Mouse (Mus musculus): ENCODE data around the gene Ptchd4.

Ptchd4 gene

GRCm38 (mm10) chr17:42427961-42428360, 112.2 kb downstream of the Ptchd4 start:
- DNase-seq (ENCODE audit: extremely low read depth, low read depth) = no peak

- no peak for DNase-seq (ENCODE audit: extremely low read depth, low read depth)
Observed at GRCm38 (mm10) chr17:42430380-42430779, 114.6 kb downstream of the Ptchd4 start.

GRCm38 (mm10) chr17:42452235-42452634, 136.5 kb downstream of the Ptchd4 start:
- no peak for DNase-seq (ENCODE audit: extremely low read depth, low read depth)

- DNase-seq (ENCODE audit: extremely low read depth, low read depth) = no peak
Observed at GRCm38 (mm10) chr17:42456441-42456840, 140.7 kb downstream of the Ptchd4 start.

- DNase-seq (ENCODE audit: extremely low read depth, low read depth) = no peak
Observed at GRCm38 (mm10) chr17:42462726-42463125, 147.0 kb downstream of the Ptchd4 start.

GRCm38 (mm10) chr17:42480173-42480991, 164.6 kb downstream of the Ptchd4 start:
- no peak for DNase-seq (ENCODE audit: extremely low read depth, low read depth)

- no peak for DNase-seq (ENCODE audit: extremely low read depth, low read depth)
Observed at GRCm38 (mm10) chr17:42509356-42510262, 193.9 kb downstream of the Ptchd4 start.

GRCm38 (mm10) chr17:42530147-42530546, 214.4 kb downstream of the Ptchd4 start:
- no peak for DNase-seq (ENCODE audit: extremely low read depth, low read depth)

- DNase-seq (ENCODE audit: extremely low read depth, low read depth) = no peak
Observed at GRCm38 (mm10) chr17:42549578-42549977, 233.8 kb downstream of the Ptchd4 start.

All from MEL-GATA-1-ER (cell line).